Mouse (Mus musculus) layer of hippocampus, adult 11-12 months (tissue): ENCODE measurements around the gene Ncor1.
"Not testable (repeated sequence)": the region's sequence is repeated elsewhere in the genome, so short reads cannot be mapped to it uniquely, and the experiment has no call there.

Source experiments
- DNase-seq: peaks from one replicate; pipeline ENCODE4 v3.0.0; 2022; ENCODE audit warnings: low spot score

Ncor1 gene

DNA sequence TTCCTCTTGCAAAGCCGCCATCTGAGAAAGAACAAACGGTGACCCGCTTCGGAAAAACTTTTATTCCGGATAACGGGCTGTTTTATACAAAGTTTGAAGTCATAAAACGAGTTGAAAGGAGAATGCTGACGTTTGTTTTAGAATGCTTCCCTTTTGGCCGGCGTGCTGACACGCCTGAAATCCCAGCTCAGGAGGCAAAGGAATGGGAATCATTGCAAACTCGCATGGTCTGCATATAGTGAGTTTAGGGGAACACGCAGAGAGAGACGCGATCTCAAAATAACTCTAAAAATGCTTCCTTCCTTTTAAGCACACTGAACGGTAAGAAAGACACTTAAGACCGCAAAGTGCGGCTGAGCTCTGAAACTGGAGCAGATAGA lies 460 bp downstream of the Ncor1 start:
- DNase-seq, result no peak

- peak; percentile 83 for DNase-seq
Observed at GRCm38 (mm10) chr11:62457241-62457890, 975 bp downstream of the Ncor1 start.

- peak; percentile 31 for DNase-seq
Observed at GRCm38 (mm10) chr11:62456483-62457172, 1.7 kb downstream of the Ncor1 start.

GRCm38 (mm10) chr11:62456021-62456482 lies 2.3 kb downstream of the Ncor1 start:
- DNase-seq, result no peak

DNA sequence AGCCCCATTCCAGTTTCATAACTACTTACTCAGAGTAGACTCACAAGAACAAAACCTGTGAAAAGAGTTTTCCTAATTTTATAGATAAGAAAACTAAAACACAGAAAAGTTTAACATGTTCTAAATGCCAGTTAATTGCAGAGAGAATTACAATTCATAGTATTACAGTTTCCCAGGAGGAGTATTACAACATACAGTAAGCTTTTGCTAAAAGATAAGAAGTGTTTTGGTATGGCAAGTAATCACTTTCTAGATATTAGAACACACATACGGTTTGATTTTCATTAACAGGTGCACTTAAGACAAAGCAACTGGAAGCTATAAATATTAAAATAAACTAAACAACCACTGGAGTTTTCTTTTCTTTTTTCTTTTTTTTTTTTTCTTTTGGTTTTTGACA lies 3.1 kb downstream of the Ncor1 start:
- no peak for DNase-seq

- no peak for DNase-seq
Observed at GRCm38 (mm10) chr11:62448971-62449370, 9.4 kb downstream of the Ncor1 start.

GRCm38 (mm10) chr11:62445799-62446198 lies 12.5 kb downstream of the Ncor1 start:
- DNase-seq, result no peak

- no peak for DNase-seq
Observed at GRCm38 (mm10) chr11:62440670-62441315, 17.5 kb downstream of the Ncor1 start.

DNA sequence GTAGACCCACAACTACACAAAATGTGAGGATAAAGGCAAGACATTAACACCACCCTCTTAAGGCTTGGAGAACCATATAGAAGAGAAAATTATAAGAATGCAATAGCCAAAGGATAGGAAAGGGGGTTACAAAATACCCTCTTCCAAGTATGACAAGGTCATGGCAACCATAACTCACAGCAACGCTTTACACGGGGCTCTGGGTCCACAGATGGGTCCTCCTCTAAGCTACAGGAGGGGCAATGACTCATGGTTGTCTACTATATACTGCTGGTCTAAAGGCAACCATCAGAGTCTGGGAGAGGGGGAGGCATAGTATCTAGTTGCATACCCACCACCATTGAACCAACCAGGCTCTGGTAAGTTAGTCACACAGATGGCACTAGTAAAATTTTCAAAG lies 26.1 kb downstream of the Ncor1 start:
- DNase-seq, result no peak

- no peak for DNase-seq
Observed at GRCm38 (mm10) chr11:62427105-62427504, 31.2 kb downstream of the Ncor1 start.

DNA sequence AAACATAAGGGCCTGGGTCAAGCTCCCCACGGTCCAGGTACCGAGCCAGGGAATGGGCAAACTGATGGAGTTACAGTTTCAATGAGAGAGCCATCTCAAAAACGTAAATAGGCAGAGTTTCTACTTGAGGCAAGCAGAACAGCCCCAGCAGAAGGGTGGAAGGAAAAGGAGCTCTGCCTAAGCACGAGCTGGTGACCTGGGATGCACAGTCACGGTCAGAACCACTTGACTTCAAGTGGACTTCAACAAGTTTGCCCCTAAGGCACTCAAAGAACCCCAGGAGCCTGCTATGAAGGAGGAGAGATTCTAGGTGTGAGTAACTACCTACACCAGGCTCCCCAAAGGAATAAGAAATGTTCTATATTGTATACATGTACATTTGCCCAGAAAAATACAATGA lies 32.1 kb downstream of the Ncor1 start:
- no peak for DNase-seq

GRCm38 (mm10) chr11:62424525-62424924 lies 33.8 kb downstream of the Ncor1 start:
- DNase-seq, result no peak

DNA sequence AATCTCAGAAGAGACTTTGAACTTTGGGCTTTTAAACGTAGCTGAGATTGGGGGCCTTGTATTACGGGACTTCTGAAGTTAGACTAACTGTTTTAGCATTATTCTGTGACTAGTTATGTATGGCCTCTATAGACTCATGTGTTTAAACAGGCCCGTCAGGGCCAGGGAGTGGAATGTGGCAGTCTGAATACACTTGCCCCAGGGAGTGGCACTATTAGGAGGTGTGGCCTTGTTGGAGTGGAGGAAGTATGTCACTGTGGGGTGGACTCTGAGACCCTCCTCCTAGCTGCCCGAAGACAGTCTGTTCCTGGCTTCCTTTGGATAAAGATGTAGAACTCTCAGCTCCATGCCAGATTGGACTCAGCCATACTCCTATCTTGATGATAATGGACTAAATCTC lies 43.3 kb downstream of the Ncor1 start:
- no peak for DNase-seq

GRCm38 (mm10) chr11:62409611-62410010 lies 48.7 kb downstream of the Ncor1 start:
- no peak for DNase-seq

DNA sequence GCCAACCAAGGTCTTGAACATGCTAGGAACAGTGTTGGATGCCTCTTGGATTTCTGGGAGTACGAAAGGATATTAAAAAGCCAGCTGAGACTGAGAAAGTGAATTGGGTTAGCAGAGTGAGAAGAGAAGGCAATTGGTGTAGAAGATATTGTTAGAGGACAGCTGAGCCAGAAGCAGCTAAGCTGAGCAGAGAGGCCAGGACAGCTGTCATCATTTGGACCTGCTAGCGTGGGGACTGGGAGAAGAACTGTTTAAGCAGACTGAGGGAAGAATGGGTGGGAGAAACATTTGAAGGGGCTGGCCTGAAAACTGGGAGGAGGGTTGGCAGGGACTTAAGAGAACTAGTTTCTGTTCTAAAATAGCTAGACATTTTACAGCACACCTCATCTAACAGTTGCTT lies 49.5 kb downstream of the Ncor1 start:
- DNase-seq, result no peak

GRCm38 (mm10) chr11:62396405-62396804 lies 61.9 kb downstream of the Ncor1 start:
- peak; percentile 42 for DNase-seq

DNA sequence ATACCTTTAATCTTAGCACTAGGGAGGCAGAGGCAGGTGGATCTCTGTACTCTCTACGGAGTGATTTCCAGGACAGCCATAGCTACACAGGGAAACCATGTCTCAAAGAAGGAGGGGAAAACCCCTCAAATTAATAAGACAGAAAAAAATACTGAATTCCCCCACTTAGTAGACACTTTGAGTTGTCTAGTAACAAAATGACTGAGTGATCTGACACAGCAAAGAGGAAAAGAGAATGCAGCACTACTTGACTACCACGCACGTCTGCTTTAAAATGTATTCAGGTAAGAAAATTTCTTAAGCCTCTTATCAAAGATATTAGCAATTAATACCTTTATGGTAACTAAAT lies 70.0 kb downstream of the Ncor1 start:
- DNase-seq, result no peak

GRCm38 (mm10) chr11:62387608-62388330 lies 70.6 kb downstream of the Ncor1 start:
- DNase-seq, result no peak

GRCm38 (mm10) chr11:62377202-62377851 lies 81.0 kb downstream of the Ncor1 start:
- not testable (repeated sequence) for DNase-seq

DNA sequence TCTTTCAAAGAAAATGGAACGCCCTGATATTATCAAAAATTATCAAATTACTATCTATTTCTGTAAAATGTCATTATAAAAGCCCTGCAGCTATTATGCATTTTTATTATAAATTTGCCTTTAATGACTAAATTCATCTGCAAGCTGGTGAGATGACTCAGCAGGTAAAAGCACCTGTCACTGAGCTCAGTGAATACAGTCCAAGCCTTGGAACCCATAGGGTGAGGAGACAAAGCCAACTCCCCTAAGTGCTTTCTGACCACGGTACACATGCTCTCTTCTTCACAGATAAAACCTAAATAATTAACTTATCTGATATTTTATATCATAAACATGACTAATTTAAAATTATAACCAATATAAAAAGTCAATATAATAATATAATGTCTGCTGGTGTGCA lies 86.6 kb downstream of the Ncor1 start:
- DNase-seq, result no peak

DNA sequence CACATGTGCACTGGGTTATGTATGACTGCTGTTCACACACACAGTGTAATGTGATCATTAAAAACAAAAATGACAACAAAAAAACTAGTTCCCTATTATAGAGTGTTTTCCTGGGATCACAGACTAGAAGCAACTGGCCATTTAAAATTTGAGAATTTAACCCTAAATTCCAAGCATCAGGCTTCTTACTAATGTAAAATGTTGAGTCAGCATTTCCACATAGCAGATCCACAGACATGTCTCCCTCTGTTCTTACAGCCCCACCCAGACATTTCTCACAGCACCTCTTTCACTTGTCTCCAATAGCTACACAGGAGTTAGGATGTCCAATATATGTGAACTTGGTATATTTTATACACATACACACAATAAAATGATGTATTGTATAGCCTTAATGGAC lies 88.4 kb downstream of the Ncor1 start:
- DNase-seq, result no peak

- no peak for DNase-seq
Observed at GRCm38 (mm10) chr11:62366879-62367278, 91.5 kb downstream of the Ncor1 start.
